Mouse (Mus musculus) embryonic fibroblast, embryonic 13.5 days (primary cell): Measurements from ENCODE around the gene Thyn1.

Experiments
- CTCF ChIP-seq: IDR thresholded peaks from 2 replicates; pipeline ENCODE4 v1.5.1; 2011; ENCODE audit warnings: mild to moderate bottlenecking, control low read depth, low read length, moderate library complexity, borderline replicate concordance; ENCODE audit not compliant: insufficient read depth
- POLR2A ChIP-seq: IDR thresholded peaks from 2 replicates; pipeline ENCODE4 v1.6.1; 2011; ENCODE audit warnings: low read depth, mild to moderate bottlenecking, control low read depth, low read length, moderate library complexity

DNA sequence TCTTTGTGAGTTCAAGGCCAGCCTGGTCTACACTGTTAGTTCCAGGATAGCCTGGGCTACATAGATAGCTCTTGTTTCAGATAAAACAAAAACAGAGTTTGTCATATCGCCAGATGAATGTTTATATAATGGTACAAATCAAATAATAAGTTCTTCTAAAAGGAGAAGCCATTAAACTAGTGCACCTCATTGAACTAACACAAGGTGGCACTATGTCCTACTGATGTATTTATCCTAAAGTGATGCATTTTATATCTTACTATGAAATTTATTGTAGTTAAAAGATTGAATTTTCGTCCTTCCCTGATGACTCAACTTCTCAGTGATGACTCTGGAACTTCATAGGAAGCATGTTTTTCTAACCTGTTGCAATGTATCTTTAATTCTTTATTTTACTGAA is 50.0 kb downstream of the Thyn1 start:
- no peak for TF ChIP-seq CTCF
- TF ChIP-seq POLR2A = no peak
